Mouse (Mus musculus): ENCODE data around the gene Gm11077.

Gene Gm11077

GRCm38 (mm10) chr6:140750371-140751080 lies 21.4 kb downstream of the Gm11077 start:
- no peak for DNase-seq

GRCm38 (mm10) chr6:140766365-140766764 lies 37.3 kb downstream of the Gm11077 start:
- peak in 1 of 2 experiments; percentile 54 for DNase-seq

- DNase-seq = no peak
Measured at GRCm38 (mm10) chr6:140767237-140767636, 38.2 kb downstream of the Gm11077 start.

GRCm38 (mm10) chr6:140768180-140768579 lies 39.1 kb downstream of the Gm11077 start:
- peak in 1 of 2 experiments; percentile 26 for DNase-seq

- DNase-seq = no peak
Measured at GRCm38 (mm10) chr6:140768859-140769640, 40.0 kb downstream of the Gm11077 start.

- DNase-seq = no peak
Measured at GRCm38 (mm10) chr6:140776274-140776673, 47.2 kb downstream of the Gm11077 start.

GRCm38 (mm10) chr6:140782524-140782923 lies 53.4 kb downstream of the Gm11077 start:
- DNase-seq = no peak

- peak; percentile 33 to 45 for DNase-seq
Measured at GRCm38 (mm10) chr6:140786058-140786457, 57.0 kb downstream of the Gm11077 start.

GRCm38 (mm10) chr6:140789850-140790249 lies 60.8 kb downstream of the Gm11077 start:
- no peak for DNase-seq

- no peak for DNase-seq
Measured at GRCm38 (mm10) chr6:140793676-140794262, 64.7 kb downstream of the Gm11077 start.

- no peak for DNase-seq
Measured at GRCm38 (mm10) chr6:140798841-140799240, 69.8 kb downstream of the Gm11077 start.

GRCm38 (mm10) chr6:140799435-140800040 lies 70.5 kb downstream of the Gm11077 start:
- peak; percentile 18 to 46 for DNase-seq

GRCm38 (mm10) chr6:140800587-140800986 lies 71.5 kb downstream of the Gm11077 start:
- DNase-seq = no peak

Data from lung, postnatal 4 days (tissue).